Mouse (Mus musculus) forebrain, postnatal 0 days (tissue): ENCODE results near the gene Dnaaf5. TPM values are rescaled to one million over a fixed set of nuclear protein-coding genes. Genes with fewer than 3 reads are reported as not detected.

Experiments used
- ATAC-seq: fragments of 200-750 bp; cut with Nextera tagmentation; 2 replicates; pipeline ENCODE4 v1.8.0; 2017; ENCODE audit warnings: mild to moderate bottlenecking, moderate library complexity
- DNase-seq: peaks from one replicate; pipeline ENCODE4 v3.0.0-alpha.2; 2015
- H3K27ac ChIP-seq: fragments of 300-500 bp; sonication (generic); 2 replicates; pipeline ENCODE4 v1.5.1; 2014; ENCODE audit warnings: low read depth, mild to moderate bottlenecking, antibody characterized with exemption, low read length, moderate library complexity, mixed read lengths
- H3K27me3 ChIP-seq: fragments of 300-500 bp; sonication (generic); 2 replicates; pipeline ENCODE4 v1.6.1; 2014; ENCODE audit warnings: mild to moderate bottlenecking, low read length, mixed read lengths; ENCODE audit not compliant: insufficient read depth
- H3K36me3 ChIP-seq: fragments of 300-500 bp; sonication (generic); 2 replicates; pipeline ENCODE4 v1.6.1; 2014; ENCODE audit warnings: mild to moderate bottlenecking, moderate library complexity; ENCODE audit not compliant: insufficient read depth
- H3K4me1 ChIP-seq: fragments of 300-500 bp; sonication (generic); 2 replicates; pipeline ENCODE4 v1.6.1; 2014; ENCODE audit warnings: antibody characterized with exemption; ENCODE audit not compliant: insufficient read depth
- H3K4me2 ChIP-seq: fragments of 300-500 bp; sonication (generic); 2 replicates; pipeline ENCODE4 v1.6.1; 2014; ENCODE audit warnings: low read depth, mild to moderate bottlenecking, moderate library complexity
- H3K4me3 ChIP-seq: fragments of 300-500 bp; sonication (generic); 2 replicates; pipeline ENCODE4 v1.5.1; 2014; ENCODE audit warnings: low read depth, low read length, mixed read lengths
- H3K9ac ChIP-seq: fragments of 300-500 bp; sonication (generic); 2 replicates; pipeline ENCODE4 v1.6.1; 2014; ENCODE audit warnings: mild to moderate bottlenecking
- H3K9me3 ChIP-seq: fragments of 300-500 bp; sonication (generic); 2 replicates; pipeline ENCODE4 v1.6.1; 2016; ENCODE audit warnings: low read length
- CTCF ChIP-seq: sonication (generic); IDR thresholded peaks from 2 replicates; pipeline ENCODE4 v1.5.1; 2016; ENCODE audit warnings: antibody characterized with exemption, control low read depth, low read depth
- WGBS: fragments of 180-500 bp; shearing (Covaris S2); extraction: QIAGEN DNeasy Blood & Tissue Kit; methylation state at CpG from one replicate; pipeline ENCODE4 v1.1.7; 2014; 5-methylcytosine and 5-hydroxymethylcytosine counted together
- polyA plus RNA-seq: library from polyadenylated mRNA; unstranded; fragments of >200 nt; fragmentation: Nextera tagmentation; extraction: Ambion mirVana; gene quantifications from 2 replicates; pipeline ENCODE4 v1.2.1, GENCODE M21; 2015
- total RNA-seq: library from RNA; depleted of rRNA; stranded (reverse); fragments of >200 nt; gene quantifications from 2 replicates; pipeline ENCODE4 v1.2.3, GENCODE M21; 2014

Gene Dnaaf5
- total and polyA plus RNA-seq, 2 experiments from 2014 or later, result 2.6 to 12.5 TPM

DNA sequence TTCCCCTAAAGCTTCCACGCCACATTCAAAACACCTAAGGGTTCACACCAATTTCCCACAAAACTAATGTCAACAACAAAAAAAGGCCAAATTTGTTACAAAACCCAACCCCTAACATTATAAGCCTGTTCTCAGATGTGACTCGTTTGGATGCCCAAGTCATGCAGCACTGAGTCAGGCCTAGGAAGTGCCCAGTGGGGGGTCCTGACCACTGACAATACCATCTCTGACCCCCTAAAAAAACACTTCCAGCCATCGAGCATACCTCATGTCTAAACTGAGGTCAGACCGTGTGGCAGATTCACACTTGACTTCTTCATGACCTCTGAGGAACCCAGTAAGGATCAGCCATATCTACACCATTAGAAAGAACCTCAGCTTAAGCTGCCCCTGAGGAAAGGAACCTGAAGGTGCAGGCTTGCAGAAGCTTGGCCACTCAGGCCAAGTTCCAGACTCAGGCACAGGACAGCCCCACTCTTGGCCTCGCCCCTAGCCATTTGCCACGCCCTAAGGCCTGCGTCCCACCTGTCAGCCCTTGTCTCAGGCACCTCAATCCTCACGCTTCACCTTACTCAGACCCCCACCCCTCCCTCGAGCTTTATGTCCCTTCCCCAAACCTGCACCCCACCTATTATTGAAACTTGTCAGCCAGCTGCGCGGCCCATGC, 884 bp upstream of the Dnaaf5 start:
- peaks cover 18% of the 10 kb centered on the region for H3K36me3 ChIP-seq
- DNase-seq (peak; percentile 21), ATAC-seq (no peak)
- H3K4me2 ChIP-seq, result peak overlapping the region; percentile 92
- H3K9me3 ChIP-seq, result no peaks in the 10 kb centered on the region
- peaks cover 21% of the 10 kb centered on the region for H3K4me1 ChIP-seq
- H3K27me3 ChIP-seq, result no peaks in the 10 kb centered on the region
- H3K4me3 ChIP-seq, result peak overlapping the region; percentile 95
- H3K27ac ChIP-seq, result peak overlapping the region; percentile 77; the same call in 1 of the 2 replicates
- peak overlapping the region; percentile 67; the same call in 1 of the 2 replicates for H3K9ac ChIP-seq
- no peak for TF ChIP-seq CTCF
- WGBS, result 25% methylated on average over 11 of the region's 11 CpGs

DNA sequence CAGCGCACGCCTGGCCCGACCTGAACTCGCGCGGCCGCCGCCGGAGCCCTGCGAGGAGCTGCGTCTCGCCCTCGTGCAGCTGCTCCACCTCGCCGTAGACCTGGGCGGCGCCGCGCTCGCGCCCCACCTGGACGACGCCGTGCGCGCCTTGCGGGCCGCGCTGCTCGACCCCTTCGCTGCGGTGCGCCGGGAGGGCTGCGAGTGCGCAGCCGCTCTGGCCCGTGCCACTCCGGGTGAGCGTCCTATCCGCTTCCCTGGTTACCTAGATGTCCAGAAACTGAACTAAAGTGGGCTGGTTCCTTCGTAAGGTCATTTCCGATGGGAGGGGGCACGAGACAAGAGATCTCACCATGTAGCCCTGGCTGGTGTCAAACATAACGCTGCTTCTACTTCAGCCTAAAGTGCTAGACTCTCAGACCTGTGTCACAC, 594 bp downstream of the Dnaaf5 start:
- TF ChIP-seq CTCF, result no peak
- Histone ChIP-seq H3K27me3 (no peaks in the 10 kb centered on the region), H3K36me3 (peaks cover 31% of the 10 kb centered on the region), H3K9me3 (no peaks in the 10 kb centered on the region), H3K4me1 (peaks cover 21% of the 10 kb centered on the region), H3K9ac (peak overlapping the region; percentile 67), H3K27ac (peak overlapping the region; percentile 64), H3K4me2 (peak overlapping the region; percentile 92), H3K4me3 (peak overlapping the region; percentile 95)
- WGBS, result under 1% methylated on average over 41 of the region's 45 CpGs
- DNase-seq (no peak), ATAC-seq (peak; percentile 1; the same call in 1 of the 2 replicates)

DNA sequence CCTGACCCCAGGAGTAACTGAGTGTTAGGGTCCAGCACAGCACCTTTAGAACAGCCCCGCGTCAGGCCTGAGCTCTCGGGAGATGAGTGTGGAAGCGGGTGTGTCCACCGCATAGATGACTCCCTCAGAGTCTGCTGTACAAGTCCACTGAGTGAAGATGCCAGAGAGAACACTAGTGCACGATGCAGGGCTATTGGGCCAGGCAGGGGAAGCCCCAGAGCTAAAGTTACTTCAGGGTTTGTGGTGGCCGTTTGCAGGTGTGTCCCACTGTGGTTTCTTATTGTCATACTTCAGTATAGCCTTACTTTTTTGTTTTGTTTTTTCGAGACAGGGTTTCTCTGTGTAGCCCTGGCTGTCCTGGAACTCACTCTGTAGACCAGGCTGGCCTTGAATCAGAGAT, 10.9 kb downstream of the Dnaaf5 start:
- ATAC-seq, result no peak
- TF ChIP-seq CTCF, result no peak
- H3K27me3 ChIP-seq, result no peaks in the 10 kb centered on the region
- no peak overlapping the region for H3K4me2 ChIP-seq
- no peaks in the 10 kb centered on the region for H3K9me3 ChIP-seq
- WGBS, result 92% methylated on average over 8 of the region's 8 CpGs
- no peak overlapping the region for H3K9ac ChIP-seq
- H3K36me3 ChIP-seq, result peaks cover 44% of the 10 kb centered on the region
- H3K4me3 ChIP-seq, result no peak overlapping the region
- H3K27ac ChIP-seq, result no peak overlapping the region
- no peak for DNase-seq
- no peaks in the 10 kb centered on the region for H3K4me1 ChIP-seq

DNA sequence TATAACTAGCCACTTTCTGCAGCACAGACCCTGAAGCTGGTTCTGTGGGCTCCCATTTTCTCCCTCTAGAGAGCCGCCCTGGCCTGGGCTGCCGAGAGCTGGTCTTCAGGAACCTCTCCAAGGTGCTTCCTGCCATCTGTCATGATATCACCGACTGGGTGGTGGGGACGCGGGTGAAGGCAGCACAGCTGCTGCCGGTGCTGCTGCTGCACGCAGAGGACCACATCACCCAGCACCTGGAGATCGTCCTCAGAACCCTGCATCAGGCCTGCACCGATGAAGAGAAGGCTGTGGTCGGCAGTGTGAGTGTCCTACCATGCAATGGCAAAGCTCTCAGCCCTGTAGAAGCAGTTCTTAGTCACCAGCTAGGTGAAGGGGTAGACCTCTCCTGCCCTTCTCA, 11.6 kb downstream of the Dnaaf5 start:
- TF ChIP-seq CTCF, result no peak
- Histone ChIP-seq H3K4me1 (no peaks in the 10 kb centered on the region), H3K36me3 (peaks cover 40% of the 10 kb centered on the region), H3K4me3 (no peak overlapping the region), H3K27me3 (no peaks in the 10 kb centered on the region), H3K27ac (no peak overlapping the region), H3K9ac (no peak overlapping the region), H3K4me2 (no peak overlapping the region), H3K9me3 (no peaks in the 10 kb centered on the region)
- ATAC-seq (no peak), DNase-seq (no peak)
- WGBS, result 87% methylated on average over 10 of the region's 10 CpGs

DNA sequence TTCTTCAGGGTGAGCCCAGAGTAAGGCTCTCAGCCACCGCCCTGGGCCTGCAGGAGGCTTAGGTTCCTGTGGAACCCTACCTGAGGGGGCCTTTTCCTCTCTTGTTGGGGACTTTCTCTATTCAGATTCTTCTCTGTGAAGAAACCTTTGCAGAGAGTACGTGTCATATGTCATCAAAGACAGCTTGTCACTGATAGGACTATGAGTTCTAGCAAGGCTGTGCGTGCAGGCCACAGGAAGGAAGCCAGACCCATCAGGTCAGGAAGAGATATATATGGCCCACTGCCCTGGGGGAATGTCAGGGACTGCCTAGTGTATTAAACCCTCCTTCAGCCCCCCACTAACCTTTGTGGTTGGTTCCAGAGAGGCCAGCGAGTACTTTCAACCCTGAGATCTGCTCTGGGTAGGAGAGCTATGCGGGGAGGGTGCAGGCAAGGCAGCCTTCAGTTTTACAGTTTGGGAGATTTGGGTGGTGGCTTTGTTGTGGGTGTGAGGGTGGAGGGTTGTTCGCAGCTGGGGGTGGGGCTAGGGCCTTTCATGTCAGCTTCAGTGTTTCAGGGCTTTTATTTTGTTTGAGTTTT, 16.8 kb downstream of the Dnaaf5 start:
- Histone ChIP-seq H3K27ac (no peak overlapping the region), H3K9me3 (no peaks in the 10 kb centered on the region), H3K9ac (no peak overlapping the region), H3K4me2 (no peak overlapping the region), H3K27me3 (no peaks in the 10 kb centered on the region), H3K4me1 (no peaks in the 10 kb centered on the region), H3K4me3 (no peak overlapping the region), H3K36me3 (peaks cover 70% of the 10 kb centered on the region)
- no peak for ATAC-seq
- WGBS, result 93% methylated on average over 6 of the region's 6 CpGs
- no peak for TF ChIP-seq CTCF
- no peak for DNase-seq

DNA sequence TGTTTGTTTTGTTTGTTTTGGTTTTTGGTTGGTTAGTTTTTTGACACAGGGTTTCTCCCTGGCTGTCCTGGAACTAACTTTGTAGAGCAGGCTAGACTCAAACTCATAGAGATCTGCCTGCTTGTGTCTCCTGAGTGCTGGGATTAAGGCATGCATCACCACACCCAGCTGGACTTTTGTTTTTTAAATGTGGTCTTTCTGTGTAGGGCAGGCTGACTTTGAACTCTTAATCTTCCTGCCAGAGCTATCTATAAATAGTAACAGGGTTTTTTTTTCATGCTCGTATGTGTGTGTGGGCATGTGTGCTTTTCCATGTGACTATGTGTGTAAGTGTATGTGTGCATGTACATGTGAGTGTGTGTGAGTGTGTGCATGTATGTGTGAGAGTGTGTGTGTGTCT, 17.5 kb downstream of the Dnaaf5 start:
- Histone ChIP-seq H3K9ac (no peak overlapping the region), H3K36me3 (peaks cover 66% of the 10 kb centered on the region), H3K27ac (no peak overlapping the region), H3K4me2 (no peak overlapping the region), H3K4me1 (no peaks in the 10 kb centered on the region), H3K27me3 (no peaks in the 10 kb centered on the region), H3K4me3 (no peak overlapping the region), H3K9me3 (no peaks in the 10 kb centered on the region)
- DNase-seq (no peak), ATAC-seq (no peak)
- WGBS, result 83% methylated on average over 1 of the region's 1 CpGs
- no peak for TF ChIP-seq CTCF

DNA sequence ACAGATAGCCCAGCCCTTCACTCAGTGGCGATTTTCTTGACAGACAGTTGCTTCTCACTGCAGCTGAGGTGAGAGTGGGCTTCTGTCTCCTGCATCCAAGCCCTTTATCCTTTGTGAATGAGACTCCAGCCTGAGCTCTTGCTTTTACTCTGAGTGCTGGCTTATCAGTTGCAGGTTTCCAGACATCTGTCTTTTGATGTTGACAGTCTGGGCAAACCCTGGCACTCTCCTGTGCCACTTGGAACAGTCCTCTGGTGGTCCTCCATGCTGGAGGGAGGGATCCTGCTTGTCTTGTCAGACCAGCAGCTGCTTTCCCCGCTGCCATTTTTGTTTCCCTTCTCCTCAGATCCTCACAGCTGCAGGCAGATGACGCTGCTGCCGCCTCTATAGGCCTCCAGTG, 21.9 kb downstream of the Dnaaf5 start:
- 95% methylated on average over 4 of the region's 4 CpGs for WGBS
- Histone ChIP-seq H3K36me3 (peaks cover 52% of the 10 kb centered on the region), H3K9me3 (no peaks in the 10 kb centered on the region), H3K4me3 (no peak overlapping the region), H3K27me3 (no peaks in the 10 kb centered on the region), H3K9ac (no peak overlapping the region), H3K4me1 (no peaks in the 10 kb centered on the region), H3K4me2 (no peak overlapping the region), H3K27ac (no peak overlapping the region)
- DNase-seq (no peak), ATAC-seq (no peak)
- TF ChIP-seq CTCF, result no peak
